Mouse (Mus musculus) T-cell, adult 2 months (primary cell): ENCODE results near the gene Gm28308.
A peak's percentile ranks its signal among the peaks of the same experiment; 100 is the strongest.

ENCODE experiments used
- DNase-seq: peaks from one replicate; pipeline ENCODE4 v3.0.0; 2022; ENCODE audit warnings: low spot score

Gene Gm28308

DNA sequence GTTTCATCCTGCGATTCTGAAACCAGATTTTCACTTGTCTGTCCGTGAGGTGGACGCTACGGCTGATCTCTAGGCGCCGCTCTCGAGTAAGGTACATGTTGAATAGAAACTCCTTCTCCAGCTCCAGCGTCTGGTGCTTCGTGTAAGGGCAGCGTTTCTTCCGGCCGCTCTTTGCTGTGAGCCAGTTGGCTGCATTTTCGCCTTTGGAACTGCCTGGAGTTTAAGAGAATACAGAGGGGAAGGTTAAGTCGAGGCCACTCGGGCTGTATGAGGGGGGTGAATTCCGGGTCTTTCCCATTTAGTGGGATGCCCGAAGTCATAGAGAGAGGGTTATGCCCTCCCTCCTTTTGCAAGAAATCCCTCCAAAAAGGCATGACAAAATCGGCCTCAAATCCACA is 19.4 kb upstream of the Gm28308 start:
- no peak for DNase-seq

- no peak for DNase-seq
These were observed 18.9 kb upstream of the Gm28308 start for GRCm38 (mm10) chr6:52231885-52232567.

GRCm38 (mm10) chr6:52230516-52231165 is 17.5 kb upstream of the Gm28308 start, which contains the start of gene Hoxa9:
TSS of gene Hoxa9 (minus strand) at chr6:52231089.
- no peak for DNase-seq

DNA sequence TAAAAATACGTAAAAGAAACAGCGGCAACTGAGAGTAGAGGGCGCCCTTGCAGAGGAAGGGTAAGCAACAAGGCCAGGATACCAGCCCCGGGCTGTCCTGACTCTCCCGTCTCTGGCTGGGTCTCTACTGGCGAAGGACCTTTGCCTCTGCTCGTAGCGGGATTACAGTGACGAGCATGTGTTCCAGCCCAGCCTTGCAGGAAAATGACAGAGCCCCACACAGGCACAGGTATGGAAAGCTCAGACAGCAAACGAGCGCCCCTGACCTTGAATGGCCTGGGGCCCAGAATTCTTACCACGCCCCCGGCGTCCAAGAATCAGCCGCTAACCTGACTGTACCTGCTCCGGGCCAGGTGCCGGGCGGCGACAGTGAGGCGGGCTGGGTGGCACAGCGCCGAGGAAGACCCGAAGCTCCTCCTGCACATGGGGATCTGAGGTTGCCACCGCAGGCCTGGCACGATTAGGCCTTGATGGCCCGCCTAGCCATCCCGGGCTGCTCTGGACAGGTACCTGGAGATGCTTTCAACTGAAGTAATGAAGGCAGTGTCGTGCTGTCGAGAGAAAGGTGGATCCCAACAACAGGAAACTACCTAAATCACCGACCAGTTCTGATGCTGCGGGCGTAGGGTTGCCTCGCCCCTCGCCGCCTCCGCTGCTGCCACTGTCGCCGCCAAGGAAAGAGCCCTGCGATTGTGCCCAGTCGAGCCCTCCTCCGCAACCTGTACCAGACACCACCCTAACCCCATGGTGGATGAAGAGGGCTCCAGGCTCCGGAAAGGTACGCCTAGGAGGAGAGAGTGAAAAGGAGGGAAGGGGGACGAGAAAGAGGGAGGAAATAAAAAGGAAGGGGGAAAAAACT is 16.6 kb upstream of the Gm28308 start:
- no peak for DNase-seq

DNA sequence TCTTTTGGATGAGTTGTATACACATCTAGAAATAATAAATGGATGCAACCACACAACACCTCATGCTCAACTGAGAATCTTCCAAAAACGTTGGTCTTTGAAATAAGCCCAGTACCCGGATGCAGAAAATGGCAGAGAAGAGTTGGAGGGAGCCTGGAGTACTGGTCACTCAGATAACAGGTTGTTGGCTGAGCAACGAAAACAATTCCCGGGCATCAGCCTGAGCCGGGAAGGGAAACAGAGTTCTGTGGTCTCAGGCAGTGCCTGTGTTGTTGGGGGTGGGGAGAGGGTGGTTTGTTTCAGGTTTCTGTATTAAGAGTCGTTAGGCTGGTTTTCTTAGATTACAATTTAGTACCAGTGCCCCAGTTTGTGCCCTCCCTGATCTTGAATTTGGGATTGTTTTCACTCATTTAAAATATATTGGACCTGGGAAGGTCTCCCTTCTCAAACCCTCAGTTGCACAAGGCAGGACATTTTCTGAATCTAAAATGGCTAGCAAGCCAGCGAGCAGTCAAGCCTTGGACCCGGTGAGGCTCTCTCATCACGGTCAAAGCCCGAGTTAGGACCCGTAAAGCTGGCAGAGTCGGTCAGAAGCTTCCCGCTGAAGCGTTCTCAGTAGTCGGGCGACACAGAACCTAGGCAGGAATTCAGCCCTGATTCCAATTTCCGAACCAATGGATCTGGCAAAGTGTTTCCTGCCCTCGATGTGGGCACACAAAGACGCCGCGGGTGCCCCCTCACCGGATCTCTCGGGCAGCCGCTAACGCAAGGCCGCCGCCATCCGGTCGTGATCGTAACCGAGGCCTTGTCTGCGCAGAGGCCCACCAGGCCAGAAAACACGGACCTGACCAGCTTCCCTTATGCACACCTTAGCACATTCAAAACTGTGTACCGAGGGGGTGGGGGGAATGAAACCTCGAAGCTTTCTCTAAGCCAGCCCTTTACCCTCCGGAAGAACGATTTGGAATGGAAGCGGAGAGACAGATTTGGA is 15.6 kb upstream of the Gm28308 start:
- no peak for DNase-seq

GRCm38 (mm10) chr6:52227470-52228222 is 14.5 kb upstream of the Gm28308 start:
- DNase-seq, result no peak

GRCm38 (mm10) chr6:52226569-52227257 is 13.6 kb upstream of the Gm28308 start:
- no peak for DNase-seq

DNA sequence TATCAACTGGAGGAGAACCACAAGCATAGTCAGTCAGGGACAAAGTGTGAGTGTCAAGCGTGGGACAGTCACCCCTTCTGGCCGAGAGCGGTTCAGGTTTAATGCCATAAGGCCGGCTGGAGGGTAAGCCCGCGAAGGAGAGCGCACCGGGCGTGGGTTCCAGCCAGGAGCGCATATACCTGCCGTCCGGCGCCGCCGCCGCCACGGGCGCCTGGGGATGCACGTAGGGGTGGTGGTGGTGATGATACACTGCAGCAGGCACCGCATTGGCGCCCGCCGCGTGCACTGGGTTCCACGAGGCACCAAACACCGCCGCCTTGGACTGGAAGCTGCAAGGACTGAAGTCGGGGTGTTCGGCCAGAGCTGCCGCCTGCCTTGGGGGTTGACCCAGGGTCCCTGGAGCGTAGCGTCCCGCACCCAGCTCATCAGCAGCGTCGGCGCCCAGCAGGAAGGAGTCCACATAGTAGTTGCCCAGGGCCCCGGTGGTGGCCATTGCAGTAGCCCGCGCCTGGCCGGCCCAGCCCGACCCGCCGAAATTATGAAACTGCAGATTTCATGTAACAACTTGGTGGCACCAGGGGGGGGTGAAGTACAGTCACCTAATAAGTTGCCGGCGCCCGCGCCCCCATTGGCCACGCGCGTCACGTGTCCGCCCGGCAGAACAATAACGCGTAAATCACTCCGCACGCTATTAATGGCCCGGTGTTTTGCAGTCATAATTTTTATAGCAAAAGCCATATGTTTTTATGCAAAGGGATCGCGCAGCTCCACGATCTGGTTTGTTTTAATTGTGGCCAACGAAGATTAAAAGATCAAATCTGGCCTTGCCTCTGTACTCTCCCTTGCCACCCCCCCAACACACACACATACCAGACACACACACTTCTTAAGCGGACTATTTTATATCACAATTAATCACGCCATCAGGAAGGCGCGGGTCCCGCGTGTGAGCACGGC is 12.8 kb upstream of the Gm28308 start:
- DNase-seq, result no peak

- DNase-seq, result no peak
These were observed 11.9 kb upstream of the Gm28308 start for GRCm38 (mm10) chr6:52224895-52225611.

- DNase-seq, result no peak
These were observed 11.0 kb upstream of the Gm28308 start for GRCm38 (mm10) chr6:52223939-52224760.

DNA sequence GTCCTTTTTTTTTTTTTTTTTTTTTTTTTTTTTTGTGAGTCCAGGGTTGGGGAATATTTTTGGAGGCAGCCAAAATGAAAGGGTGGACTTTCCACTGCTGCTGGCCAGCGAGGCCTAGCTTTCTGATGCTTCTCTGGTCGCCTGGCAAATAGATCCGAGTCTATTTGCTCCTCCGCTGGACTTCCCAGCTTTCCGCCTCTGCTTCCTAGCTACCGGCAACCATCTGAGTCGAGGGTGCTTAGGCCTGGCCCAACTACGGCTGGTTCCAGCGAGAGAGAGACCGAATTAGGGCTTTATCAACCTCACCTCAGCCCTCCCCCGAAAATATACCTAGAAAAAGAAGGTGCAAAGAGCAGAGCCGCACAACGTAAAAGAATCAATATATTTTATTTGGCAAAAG is 9.6 kb upstream of the Gm28308 start:
- no peak for DNase-seq

DNA sequence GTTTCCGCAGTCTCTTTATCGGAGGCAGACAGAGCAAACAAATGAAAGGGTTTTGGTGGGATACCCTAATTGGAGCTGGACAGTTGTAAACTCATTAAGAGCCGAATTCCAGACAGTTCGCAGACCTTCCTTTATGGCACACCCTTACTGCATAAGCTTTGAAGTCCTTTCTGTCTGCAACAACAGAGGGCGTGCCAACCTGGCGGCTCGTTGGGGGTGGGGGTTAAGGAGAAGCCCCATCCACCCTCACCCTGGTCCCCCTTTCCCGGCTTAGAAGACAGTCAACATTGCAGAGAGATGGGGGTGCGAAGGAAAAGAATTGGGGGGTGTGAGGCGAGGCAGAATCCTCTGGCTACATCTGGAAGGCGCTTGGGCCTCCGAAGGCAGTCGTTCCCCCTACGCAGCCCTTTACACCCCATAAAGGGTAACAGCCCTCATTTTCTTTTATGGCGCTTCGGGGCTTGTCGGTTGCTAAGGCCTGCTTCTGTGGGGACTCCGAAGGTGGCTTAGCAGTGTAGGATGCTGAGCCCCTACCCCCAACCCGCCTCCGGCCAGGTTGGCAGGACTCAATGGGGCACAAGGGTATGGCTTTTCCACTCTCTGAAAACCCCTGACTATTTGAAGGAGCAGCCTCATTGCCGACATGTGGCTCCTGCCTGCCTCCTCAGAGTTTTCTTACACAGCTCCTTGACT is 9.0 kb upstream of the Gm28308 start:
- no peak for DNase-seq

- peak; percentile 78 for DNase-seq
These were observed 8.3 kb upstream of the Gm28308 start, which contains the start of gene Hoxa7 for GRCm38 (mm10) chr6:52221337-52221992. TSS of gene Hoxa7 (minus strand) at chr6:52221854.

DNA sequence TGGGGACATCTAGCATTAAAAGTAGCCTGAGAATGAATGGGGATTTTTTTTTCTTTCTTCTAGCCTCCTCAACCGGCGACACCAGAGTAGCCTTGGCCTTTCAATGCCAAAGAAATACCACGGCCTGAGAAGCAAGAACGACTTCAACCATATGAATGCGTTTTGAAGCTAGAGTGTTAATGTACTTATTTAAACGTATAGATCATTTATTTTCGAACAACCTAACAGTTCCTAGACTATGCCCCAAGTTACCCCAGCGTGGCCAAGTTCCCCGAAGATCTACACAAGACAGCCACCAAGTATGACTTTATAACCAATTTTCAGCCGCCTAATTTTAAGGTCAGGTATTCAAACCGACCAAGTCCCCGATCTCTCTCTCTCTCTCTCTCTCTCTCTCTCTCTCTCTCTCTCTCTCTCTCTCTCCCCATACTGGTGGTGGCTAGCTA is 7.7 kb upstream of the Gm28308 start:
- no peak for DNase-seq

GRCm38 (mm10) chr6:52220003-52220864 is 7.1 kb upstream of the Gm28308 start:
- no peak for DNase-seq
